Mouse (Mus musculus): ENCODE results near the gene Dlx5. TPM values are rescaled to one million over a fixed set of nuclear protein-coding genes. Genes with fewer than 3 reads are reported as not detected.

Dlx5 gene
- polyA plus RNA-seq, 1 experiment from 2014 or later, result 54.9 TPM

- ATAC-seq (ENCODE audit: insufficient number of reproducible peaks, insufficient read depth, low FRiP score, low TSS enrichment, low read depth), result no peak
- Histone ChIP-seq H3K27ac (no peak overlapping the region), H3K4me1 (peaks cover 54% of the 10 kb centered on the region), H3K36me3 (no peaks in the 10 kb centered on the region), H3K4me2 (no peak overlapping the region), H3K4me3 (no peak overlapping the region), H3K9ac (no peak overlapping the region), H3K9me3 (no peaks in the 10 kb centered on the region), H3K27me3 (peaks cover 94% of the 10 kb centered on the region)
- 10% methylated on average over 1 of the region's 1 CpGs for WGBS
These were observed 23.3 kb downstream of the Dlx5 start for GRCm38 (mm10) chr6:6858571-6858970.

GRCm38 (mm10) chr6:6857766-6858165, 24.1 kb downstream of the Dlx5 start:
- Histone ChIP-seq H3K9me3 (no peaks in the 10 kb centered on the region), H3K27ac (no peak overlapping the region), H3K4me2 (no peak overlapping the region), H3K4me3 (no peak overlapping the region), H3K27me3 (peaks cover 94% of the 10 kb centered on the region), H3K4me1 (peaks cover 48% of the 10 kb centered on the region), H3K9ac (no peak overlapping the region), H3K36me3 (no peaks in the 10 kb centered on the region)
- 28% methylated on average over 2 of the region's 2 CpGs for WGBS
- no peak for ATAC-seq (ENCODE audit: insufficient number of reproducible peaks, insufficient read depth, low FRiP score, low TSS enrichment, low read depth)

GRCm38 (mm10) chr6:6856881-6857280, 25.0 kb downstream of the Dlx5 start:
- Histone ChIP-seq H3K4me1 (peaks cover 40% of the 10 kb centered on the region), H3K36me3 (no peaks in the 10 kb centered on the region), H3K9ac (no peak overlapping the region), H3K27ac (no peak overlapping the region), H3K27me3 (peaks cover 95% of the 10 kb centered on the region), H3K9me3 (no peaks in the 10 kb centered on the region), H3K4me2 (peak overlapping the region; percentile 53; the same call in 1 of the 2 replicates), H3K4me3 (peak overlapping the region; percentile 18; the same call in 1 of the 2 replicates)
- no peak for ATAC-seq (ENCODE audit: insufficient number of reproducible peaks, insufficient read depth, low FRiP score, low TSS enrichment, low read depth)
- WGBS, result 10% methylated on average over 4 of the region's 4 CpGs

GRCm38 (mm10) chr6:6856316-6856715, 25.6 kb downstream of the Dlx5 start:
- no peak overlapping the region for H3K9ac ChIP-seq

GRCm38 (mm10) chr6:6855746-6856185, 26.1 kb downstream of the Dlx5 start:
- peak overlapping the region; percentile 18 for H3K4me3 ChIP-seq
- H3K27me3 ChIP-seq, result peaks cover 98% of the 10 kb centered on the region
- H3K27ac ChIP-seq, result no peak overlapping the region
- 0 out of 2 replicates have a peak, but pooled peaks have one; percentile 4 for ATAC-seq (ENCODE audit: insufficient number of reproducible peaks, insufficient read depth, low FRiP score, low TSS enrichment, low read depth)
- no peaks in the 10 kb centered on the region for H3K36me3 ChIP-seq
- H3K4me2 ChIP-seq, result peak overlapping the region; percentile 53
- no peak overlapping the region for H3K9ac ChIP-seq
- 0% methylated on average over 10 of the region's 10 CpGs for WGBS
- no peaks in the 10 kb centered on the region for H3K9me3 ChIP-seq
- H3K4me1 ChIP-seq, result peaks cover 37% of the 10 kb centered on the region

More at GRCm38 (mm10) chr6:6856316-6856715, 25.6 kb downstream of the Dlx5 start:
- Histone ChIP-seq H3K9me3 (no peaks in the 10 kb centered on the region), H3K27me3 (peaks cover 98% of the 10 kb centered on the region), H3K36me3 (no peaks in the 10 kb centered on the region), H3K4me2 (peak overlapping the region; percentile 53), H3K4me1 (peaks cover 40% of the 10 kb centered on the region), H3K27ac (no peak overlapping the region), H3K4me3 (peak overlapping the region; percentile 18)
- no peak for ATAC-seq (ENCODE audit: insufficient number of reproducible peaks, insufficient read depth, low FRiP score, low TSS enrichment, low read depth)
- WGBS, result 1% methylated on average over 20 of the region's 20 CpGs

GRCm38 (mm10) chr6:6854902-6855745, 26.8 kb downstream of the Dlx5 start:
- H3K9me3 ChIP-seq, result no peaks in the 10 kb centered on the region
- peaks cover 37% of the 10 kb centered on the region for H3K4me1 ChIP-seq
- peaks cover 98% of the 10 kb centered on the region for H3K27me3 ChIP-seq
- 2% methylated on average over 25 of the region's 25 CpGs for WGBS
- no peak overlapping the region for H3K27ac ChIP-seq
- H3K4me2 ChIP-seq, result peak overlapping the region; percentile 53
- ATAC-seq (ENCODE audit: insufficient number of reproducible peaks, insufficient read depth, low FRiP score, low TSS enrichment, low read depth), result no peak
- H3K4me3 ChIP-seq, result no peak overlapping the region
- H3K9ac ChIP-seq, result no peak overlapping the region
- no peaks in the 10 kb centered on the region for H3K36me3 ChIP-seq

- Histone ChIP-seq H3K9ac (no peak overlapping the region), H3K27ac (no peak overlapping the region), H3K4me2 (no peak overlapping the region), H3K9me3 (no peaks in the 10 kb centered on the region), H3K4me1 (peaks cover 33% of the 10 kb centered on the region), H3K4me3 (no peak overlapping the region), H3K36me3 (no peaks in the 10 kb centered on the region), H3K27me3 (peaks cover 94% of the 10 kb centered on the region)
- no peak for ATAC-seq (ENCODE audit: insufficient number of reproducible peaks, insufficient read depth, low FRiP score, low TSS enrichment, low read depth)
- WGBS, result 5% methylated on average over 9 of the region's 9 CpGs
These were observed 27.7 kb downstream of the Dlx5 start for GRCm38 (mm10) chr6:6854176-6854575.

- Histone ChIP-seq H3K27ac (no peak overlapping the region), H3K9me3 (no peaks in the 10 kb centered on the region), H3K27me3 (peaks cover 94% of the 10 kb centered on the region), H3K4me1 (peaks cover 33% of the 10 kb centered on the region), H3K9ac (no peak overlapping the region), H3K4me3 (no peak overlapping the region), H3K36me3 (no peaks in the 10 kb centered on the region), H3K4me2 (no peak overlapping the region)
- 56% methylated on average over 3 of the region's 3 CpGs for WGBS
- ATAC-seq (ENCODE audit: insufficient number of reproducible peaks, insufficient read depth, low FRiP score, low TSS enrichment, low read depth), result no peak
These were observed 28.9 kb downstream of the Dlx5 start for GRCm38 (mm10) chr6:6852944-6853343.

- 13% methylated on average over 10 of the region's 10 CpGs for WGBS
- Histone ChIP-seq H3K9ac (no peak overlapping the region), H3K27ac (no peak overlapping the region), H3K27me3 (peaks cover 90% of the 10 kb centered on the region), H3K4me1 (peaks cover 28% of the 10 kb centered on the region), H3K4me3 (no peak overlapping the region), H3K9me3 (no peaks in the 10 kb centered on the region), H3K36me3 (no peaks in the 10 kb centered on the region), H3K4me2 (no peak overlapping the region)
- ATAC-seq (ENCODE audit: insufficient number of reproducible peaks, insufficient read depth, low FRiP score, low TSS enrichment, low read depth), result no peak
These were observed 30.7 kb downstream of the Dlx5 start for GRCm38 (mm10) chr6:6851166-6851565.

- H3K27ac ChIP-seq, result no peak overlapping the region
- 0 out of 2 replicates have a peak overlapping the region, but pooled peaks have one; percentile 2 for H3K4me3 ChIP-seq
- H3K36me3 ChIP-seq, result no peaks in the 10 kb centered on the region
- no peak for ATAC-seq (ENCODE audit: insufficient number of reproducible peaks, insufficient read depth, low FRiP score, low TSS enrichment, low read depth)
- peak overlapping the region; percentile 30; the same call in 1 of the 2 replicates for H3K4me2 ChIP-seq
- peaks cover 90% of the 10 kb centered on the region for H3K27me3 ChIP-seq
- 5% methylated on average over 26 of the region's 26 CpGs for WGBS
- H3K4me1 ChIP-seq, result peaks cover 22% of the 10 kb centered on the region
- H3K9ac ChIP-seq, result no peak overlapping the region; the same call in 1 of the 2 replicates
- H3K9me3 ChIP-seq, result no peaks in the 10 kb centered on the region
These were observed 31.4 kb downstream of the Dlx5 start for GRCm38 (mm10) chr6:6850324-6851060.

- Histone ChIP-seq H3K4me2 (peak overlapping the region; percentile 30; the same call in 1 of the 2 replicates), H3K36me3 (no peaks in the 10 kb centered on the region), H3K27ac (no peak overlapping the region), H3K4me3 (0 out of 2 replicates have a peak overlapping the region, but pooled peaks have one; percentile 2), H3K27me3 (peaks cover 85% of the 10 kb centered on the region), H3K4me1 (peaks cover 16% of the 10 kb centered on the region; the same call in 1 of the 2 replicates), H3K9ac (no peak overlapping the region), H3K9me3 (no peaks in the 10 kb centered on the region)
- 3% methylated on average over 12 of the region's 12 CpGs for WGBS
- no peak for ATAC-seq (ENCODE audit: insufficient number of reproducible peaks, insufficient read depth, low FRiP score, low TSS enrichment, low read depth)
These were observed 32.1 kb downstream of the Dlx5 start for GRCm38 (mm10) chr6:6849744-6850143.
